Mouse (Mus musculus): ENCODE data around the gene Dmrta1. TPM values are rescaled to one million over a fixed set of nuclear protein-coding genes. Genes with fewer than 3 reads are reported as not detected.

Dmrta1 gene
- 0.05 and 0.06 TPM in 2 replicates for polyA plus RNA-seq (2012; rRNA removed)

GRCm38 (mm10) chr4:89679195-89679594 lies at the start of gene Dmrta1:
Dmrta1 (plus strand) TSS chr4:89679436.
- Histone ChIP-seq H3K4me1 (ENCODE audit: control insufficient read depth, insufficient read depth, insufficient read length) (no peaks in the 10 kb centered on the region), H3K27ac (ENCODE audit: insufficient read depth, low read length) (no peak within 1 kb of the TSS), H3K4me3 (ENCODE audit: extremely low read depth, insufficient read depth, insufficient read length) (no peak within 1 kb of the TSS), H3K36me3 (ENCODE audit: control insufficient read depth, insufficient read depth, low read length) (no peaks in the 10 kb centered on the region), H3K27me3 (ENCODE audit: control insufficient read depth, insufficient read depth, low read length) (no peaks in the 10 kb centered on the region)
- TF ChIP-seq POLR2A (IDR thresholded peaks at IDR 0.05; ENCODE audit: low read depth, low read length) (no peak), CTCF (IDR thresholded peaks at IDR 0.05; ENCODE audit: extremely low read depth, insufficient read depth, insufficient read length, insufficient replicate concordance) (no peak)
- WGBS: 67% methylated on average over 5 of the region's 5 CpGs
- DNase-seq (ENCODE audit: low read depth in 1 of 2, low spot score in 2 of 2): no peak

DNA sequence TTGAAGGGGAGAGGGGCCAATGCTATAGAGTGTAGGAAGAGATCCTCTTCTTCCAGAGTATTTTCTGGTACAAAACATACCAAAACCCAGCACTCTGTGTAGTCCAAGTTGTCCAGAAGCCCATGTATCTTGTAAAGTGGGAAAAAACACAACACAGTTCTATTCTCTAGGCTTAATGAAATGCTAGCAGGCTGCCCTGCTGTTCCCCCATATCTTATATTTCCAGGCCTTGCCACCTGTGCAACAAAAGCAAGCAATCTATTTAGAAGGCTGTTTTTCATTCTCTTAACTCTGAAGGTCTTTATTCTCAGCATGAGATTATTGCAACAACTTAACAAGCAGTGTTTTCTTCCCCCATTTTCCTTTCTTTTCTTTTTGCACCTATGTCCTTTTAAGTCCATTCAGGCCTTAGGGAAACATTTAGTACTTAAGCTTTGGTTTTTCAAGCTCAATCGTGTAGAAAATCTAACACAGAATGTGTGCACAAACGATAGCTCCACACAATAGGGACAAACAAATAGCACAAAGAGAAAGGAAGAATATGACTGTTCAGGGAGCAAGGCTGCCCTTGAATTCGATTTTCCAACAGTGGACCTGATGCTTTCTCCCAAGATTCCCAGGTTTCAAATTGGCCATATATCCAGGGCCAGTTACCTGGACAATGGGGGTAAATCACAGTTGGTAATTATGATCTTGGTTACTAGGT lies 48.7 kb upstream of the Dmrta1 start:
- WGBS: 74% methylated on average over 3 of the region's 3 CpGs
- H3K36me3 ChIP-seq (ENCODE audit: control insufficient read depth, insufficient read depth, low read length): no peaks in the 10 kb centered on the region
- no peak for DNase-seq (ENCODE audit: low read depth in 1 of 2, low spot score in 2 of 2)
- H3K27ac ChIP-seq (ENCODE audit: insufficient read depth, low read length): no peak overlapping the region
- no peaks in the 10 kb centered on the region for H3K27me3 ChIP-seq (ENCODE audit: control insufficient read depth, insufficient read depth, low read length)
- H3K4me1 ChIP-seq (ENCODE audit: control insufficient read depth, insufficient read depth, insufficient read length): no peaks in the 10 kb centered on the region
- H3K4me3 ChIP-seq (ENCODE audit: extremely low read depth, insufficient read depth, insufficient read length): no peak overlapping the region
- no peak for TF ChIP-seq POLR2A (IDR thresholded peaks at IDR 0.05; ENCODE audit: low read depth, low read length)
- TF ChIP-seq CTCF (IDR thresholded peaks at IDR 0.05; ENCODE audit: extremely low read depth, insufficient read depth, insufficient read length, insufficient replicate concordance): no peak

- 79% methylated on average over 6 of the region's 6 CpGs for WGBS
- no peak for DNase-seq (ENCODE audit: low read depth in 1 of 2, low spot score in 2 of 2)
- TF ChIP-seq POLR2A (IDR thresholded peaks at IDR 0.05; ENCODE audit: low read depth, low read length) (no peak), CTCF (IDR thresholded peaks at IDR 0.05; ENCODE audit: extremely low read depth, insufficient read depth, insufficient read length, insufficient replicate concordance) (no peak)
Observed at GRCm38 (mm10) chr4:89631560-89631959, 47.7 kb upstream of the Dmrta1 start.

DNA sequence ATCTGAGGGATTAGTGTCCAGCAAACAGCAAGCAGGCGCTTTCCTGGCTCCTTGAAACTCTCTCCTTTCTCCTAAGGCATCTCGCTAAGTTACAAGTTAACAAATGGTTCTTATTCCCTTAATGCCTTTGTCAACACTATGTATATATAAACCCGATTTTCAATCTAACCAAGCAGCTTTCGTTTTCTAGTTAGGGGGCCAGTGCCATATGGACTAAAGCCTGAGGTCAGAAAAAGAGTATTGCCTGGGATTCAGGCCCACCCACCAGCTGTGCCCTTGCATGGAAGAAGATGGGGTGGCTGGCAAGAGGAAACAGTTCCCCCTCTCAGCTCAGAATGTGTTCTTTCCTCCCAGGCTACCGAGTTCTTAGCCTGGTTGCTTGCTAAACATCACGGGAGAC lies 40.6 kb upstream of the Dmrta1 start:
- Histone ChIP-seq H3K4me3 (ENCODE audit: extremely low read depth, insufficient read depth, insufficient read length) (no peak overlapping the region), H3K36me3 (ENCODE audit: control insufficient read depth, insufficient read depth, low read length) (no peaks in the 10 kb centered on the region), H3K4me1 (ENCODE audit: control insufficient read depth, insufficient read depth, insufficient read length) (no peaks in the 10 kb centered on the region), H3K27me3 (ENCODE audit: control insufficient read depth, insufficient read depth, low read length) (no peaks in the 10 kb centered on the region), H3K27ac (ENCODE audit: insufficient read depth, low read length) (no peak overlapping the region)
- WGBS: 73% methylated on average over 6 of the region's 6 CpGs
- no peak for DNase-seq (ENCODE audit: low read depth in 1 of 2, low spot score in 2 of 2)
- no peak for TF ChIP-seq POLR2A (IDR thresholded peaks at IDR 0.05; ENCODE audit: low read depth, low read length)
- TF ChIP-seq CTCF (IDR thresholded peaks at IDR 0.05; ENCODE audit: extremely low read depth, insufficient read depth, insufficient read length, insufficient replicate concordance): no peak

More at GRCm38 (mm10) chr4:89631560-89631959, 47.7 kb upstream of the Dmrta1 start:
- Histone ChIP-seq H3K4me1 (ENCODE audit: control insufficient read depth, insufficient read depth, insufficient read length) (no peaks in the 10 kb centered on the region), H3K27ac (ENCODE audit: insufficient read depth, low read length) (no peak overlapping the region), H3K27me3 (ENCODE audit: control insufficient read depth, insufficient read depth, low read length) (no peaks in the 10 kb centered on the region), H3K36me3 (ENCODE audit: control insufficient read depth, insufficient read depth, low read length) (no peaks in the 10 kb centered on the region), H3K4me3 (ENCODE audit: extremely low read depth, insufficient read depth, insufficient read length) (no peak overlapping the region)

- H3K4me1 ChIP-seq (ENCODE audit: control insufficient read depth, insufficient read depth, insufficient read length): no peaks in the 10 kb centered on the region
Observed at GRCm38 (mm10) chr4:89644235-89645115, 34.8 kb upstream of the Dmrta1 start.

DNA sequence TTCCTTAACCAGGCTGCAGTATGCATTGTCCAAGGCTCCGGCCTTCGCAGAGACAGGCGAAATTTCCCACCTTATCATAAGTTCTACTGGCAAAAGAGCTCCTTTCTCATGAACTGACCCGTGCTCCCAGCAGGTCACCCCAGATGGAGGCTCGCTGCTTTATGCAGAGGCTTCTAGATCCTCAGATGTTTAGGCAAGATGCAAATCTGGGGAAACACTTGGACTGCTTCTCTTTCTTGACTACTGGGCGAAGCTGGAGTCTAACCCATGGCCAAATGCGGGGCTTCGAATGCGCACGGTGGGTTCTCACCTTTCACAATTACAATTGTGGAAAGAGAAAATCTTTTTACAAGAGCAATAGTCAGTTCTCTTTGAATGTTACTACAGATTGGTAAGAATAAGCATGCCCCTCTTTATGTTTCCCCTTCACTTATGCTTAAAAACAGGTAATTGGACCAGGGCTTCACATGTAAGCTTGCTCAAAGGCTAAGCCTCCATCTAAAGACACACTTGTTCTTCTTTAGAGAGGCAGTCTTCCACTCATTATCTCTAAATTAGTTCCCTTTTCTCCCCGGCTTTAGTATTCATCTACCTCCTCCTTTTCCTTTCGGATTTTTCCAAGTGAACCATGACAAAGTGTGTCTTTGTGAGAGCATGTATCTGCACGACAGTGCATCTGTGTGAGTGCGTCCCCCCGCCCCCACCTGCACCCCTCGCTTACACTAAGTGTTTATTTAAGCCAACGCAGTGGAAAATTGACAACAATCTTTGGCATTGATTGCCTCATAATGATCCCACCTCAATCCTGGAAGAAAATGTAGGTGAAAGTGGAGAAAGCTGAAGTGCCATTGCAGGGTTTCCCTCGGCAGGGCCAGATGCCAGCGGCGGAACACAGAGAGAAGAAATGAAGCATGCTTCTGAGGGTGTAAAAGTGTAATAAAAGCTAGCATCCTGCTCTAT lies 28.6 kb upstream of the Dmrta1 start:
- Histone ChIP-seq H3K27me3 (ENCODE audit: control insufficient read depth, insufficient read depth, low read length) (no peaks in the 10 kb centered on the region), H3K27ac (ENCODE audit: insufficient read depth, low read length) (no peak overlapping the region), H3K4me1 (ENCODE audit: control insufficient read depth, insufficient read depth, insufficient read length) (no peaks in the 10 kb centered on the region), H3K4me3 (ENCODE audit: extremely low read depth, insufficient read depth, insufficient read length) (no peak overlapping the region), H3K36me3 (ENCODE audit: control insufficient read depth, insufficient read depth, low read length) (no peaks in the 10 kb centered on the region)
- DNase-seq (ENCODE audit: low read depth in 1 of 2, low spot score in 2 of 2): no peak
- WGBS: 89% methylated on average over 20 of the region's 20 CpGs
- TF ChIP-seq POLR2A (IDR thresholded peaks at IDR 0.05; ENCODE audit: low read depth, low read length) (no peak), CTCF (IDR thresholded peaks at IDR 0.05; ENCODE audit: extremely low read depth, insufficient read depth, insufficient read length, insufficient replicate concordance) (no peak)

More at GRCm38 (mm10) chr4:89644235-89645115, 34.8 kb upstream of the Dmrta1 start:
- 75% methylated on average over 9 of the region's 9 CpGs for WGBS
- no peaks in the 10 kb centered on the region for H3K27me3 ChIP-seq (ENCODE audit: control insufficient read depth, insufficient read depth, low read length)
- H3K36me3 ChIP-seq (ENCODE audit: control insufficient read depth, insufficient read depth, low read length): no peaks in the 10 kb centered on the region
- no peak overlapping the region for H3K4me3 ChIP-seq (ENCODE audit: extremely low read depth, insufficient read depth, insufficient read length)
- no peak for DNase-seq (ENCODE audit: low read depth in 1 of 2, low spot score in 2 of 2)
- H3K27ac ChIP-seq (ENCODE audit: insufficient read depth, low read length): no peak overlapping the region
- TF ChIP-seq CTCF (IDR thresholded peaks at IDR 0.05; ENCODE audit: extremely low read depth, insufficient read depth, insufficient read length, insufficient replicate concordance) (no peak), POLR2A (IDR thresholded peaks at IDR 0.05; ENCODE audit: low read depth, low read length) (no peak)

Data from spleen, adult 2 months (tissue).